Mouse (Mus musculus): Measurements from ENCODE around the gene 4930469K13Rik.

Gene 4930469K13Rik

DNA sequence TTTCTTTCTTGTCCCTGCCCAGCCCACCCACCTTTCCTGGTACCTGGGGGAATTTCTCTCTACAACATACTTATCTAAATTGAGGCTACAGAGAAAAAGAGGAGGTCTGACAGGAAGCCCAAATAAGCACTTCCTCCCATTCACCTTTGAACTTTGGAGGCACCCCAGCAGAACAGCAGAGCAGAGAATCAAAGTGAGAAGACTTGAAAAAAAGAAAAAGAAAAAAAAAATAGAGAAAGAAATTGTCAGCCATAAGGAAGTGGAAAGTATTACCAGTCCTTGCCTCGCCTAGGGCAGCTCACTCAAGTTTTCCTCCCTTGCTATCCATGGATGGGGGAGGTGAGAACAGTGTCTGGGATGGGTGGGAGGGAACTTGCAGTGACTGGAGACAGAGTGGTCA, 55.5 kb downstream of the 4930469K13Rik start:
- no peak for DNase-seq (ENCODE audit: low spot score in 2 of 2)

DNA sequence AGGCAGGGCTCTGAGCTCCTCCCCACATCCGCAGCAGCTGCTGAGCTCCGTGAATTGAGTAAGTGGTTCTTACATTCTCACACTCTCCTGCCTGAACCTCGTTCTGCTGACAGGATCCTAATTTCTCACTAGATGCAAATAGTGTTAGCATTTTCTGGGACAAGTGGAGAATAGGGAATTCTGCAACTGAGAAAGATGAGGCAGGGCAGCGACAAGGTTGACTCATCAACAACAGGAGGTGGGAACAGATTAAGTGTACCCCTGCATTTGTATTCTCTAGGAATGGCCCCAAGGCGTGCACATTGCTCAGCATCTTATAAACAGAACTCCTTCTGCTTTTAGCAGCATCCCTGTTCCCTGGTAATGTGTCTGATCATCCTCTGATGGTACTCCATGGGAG, 58.3 kb downstream of the 4930469K13Rik start:
- no peak for DNase-seq (ENCODE audit: low spot score in 2 of 2)

GRCm38 (mm10) chr11:34035909-34036658, 62.3 kb downstream of the 4930469K13Rik start:
- no peak for DNase-seq (ENCODE audit: low spot score in 2 of 2)

DNA sequence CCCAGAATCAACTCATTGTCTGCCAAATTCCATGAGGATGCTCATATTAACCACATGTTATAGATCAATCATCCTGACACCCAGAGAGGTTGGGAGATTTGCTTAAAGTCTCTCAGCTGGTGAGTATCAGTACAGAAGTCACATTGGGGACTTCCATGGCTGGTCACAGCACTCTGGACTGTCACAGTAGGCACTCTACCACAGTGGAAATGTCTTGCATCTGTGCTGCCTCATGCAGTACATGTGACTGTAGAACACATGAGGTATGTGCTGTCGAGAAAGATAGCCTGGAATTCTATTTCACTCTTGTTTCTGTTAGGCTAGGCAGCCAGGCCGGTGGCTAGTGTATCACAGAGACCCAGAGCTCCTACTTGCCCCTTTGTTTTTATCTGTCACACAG, 63.6 kb downstream of the 4930469K13Rik start:
- DNase-seq (ENCODE audit: low spot score in 2 of 2) = no peak

DNA sequence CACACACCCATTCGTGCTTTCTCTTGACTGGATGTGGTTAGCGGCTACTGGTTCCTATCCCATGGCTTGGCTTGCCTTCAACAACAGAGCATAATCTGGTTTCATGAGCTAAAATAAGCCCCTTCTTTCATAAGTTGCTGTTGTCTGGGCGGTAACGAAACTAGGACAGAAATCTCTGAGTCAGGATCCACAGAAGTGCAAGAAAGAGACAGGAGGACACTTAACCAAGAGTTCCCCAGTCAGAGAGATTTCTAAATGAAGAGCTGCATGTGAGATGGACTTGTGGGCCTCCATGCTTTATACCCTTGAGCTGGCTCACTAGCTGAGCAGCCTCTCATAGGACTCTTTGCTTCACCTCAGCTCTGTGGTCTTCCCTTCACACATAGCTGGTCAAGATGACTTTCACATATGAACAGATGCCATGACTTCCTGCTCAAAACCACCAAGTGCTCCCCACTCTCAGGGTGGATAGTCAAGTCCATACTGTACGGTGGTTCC, 64.3 kb downstream of the 4930469K13Rik start:
- peak; percentile 39 to 54 for DNase-seq (ENCODE audit: low spot score in 2 of 2)

GRCm38 (mm10) chr11:34031015-34031805, 67.1 kb downstream of the 4930469K13Rik start:
- peak; percentile 19 to 64 for DNase-seq (ENCODE audit: low spot score in 2 of 2)

GRCm38 (mm10) chr11:34029658-34030057, 68.7 kb downstream of the 4930469K13Rik start:
- no peak for DNase-seq (ENCODE audit: low spot score in 2 of 2)

GRCm38 (mm10) chr11:34025091-34025490, 73.3 kb downstream of the 4930469K13Rik start:
- DNase-seq (ENCODE audit: low spot score in 2 of 2) = no peak

GRCm38 (mm10) chr11:34012007-34012652, 86.2 kb downstream of the 4930469K13Rik start:
- DNase-seq (ENCODE audit: low spot score in 2 of 2) = peak in 1 of 2 experiments; percentile 19

DNA sequence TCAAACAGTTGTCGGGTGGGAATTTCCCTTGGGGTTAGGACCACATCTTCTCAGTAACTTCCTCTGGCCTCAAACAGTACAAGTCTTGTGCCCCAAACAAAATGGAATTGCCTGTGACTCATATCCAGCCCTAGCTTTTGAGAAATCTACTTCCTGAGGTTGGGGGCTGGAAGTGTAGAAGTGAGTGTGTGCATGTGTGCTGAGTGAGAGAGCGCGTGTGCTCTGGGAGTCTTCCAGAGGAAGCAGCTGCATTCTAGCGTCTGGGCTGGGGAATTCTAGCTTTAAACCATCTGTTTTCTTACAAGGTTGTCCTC, 87.5 kb downstream of the 4930469K13Rik start:
- DNase-seq (ENCODE audit: low spot score in 2 of 2) = peak; percentile 72 to 85

DNA sequence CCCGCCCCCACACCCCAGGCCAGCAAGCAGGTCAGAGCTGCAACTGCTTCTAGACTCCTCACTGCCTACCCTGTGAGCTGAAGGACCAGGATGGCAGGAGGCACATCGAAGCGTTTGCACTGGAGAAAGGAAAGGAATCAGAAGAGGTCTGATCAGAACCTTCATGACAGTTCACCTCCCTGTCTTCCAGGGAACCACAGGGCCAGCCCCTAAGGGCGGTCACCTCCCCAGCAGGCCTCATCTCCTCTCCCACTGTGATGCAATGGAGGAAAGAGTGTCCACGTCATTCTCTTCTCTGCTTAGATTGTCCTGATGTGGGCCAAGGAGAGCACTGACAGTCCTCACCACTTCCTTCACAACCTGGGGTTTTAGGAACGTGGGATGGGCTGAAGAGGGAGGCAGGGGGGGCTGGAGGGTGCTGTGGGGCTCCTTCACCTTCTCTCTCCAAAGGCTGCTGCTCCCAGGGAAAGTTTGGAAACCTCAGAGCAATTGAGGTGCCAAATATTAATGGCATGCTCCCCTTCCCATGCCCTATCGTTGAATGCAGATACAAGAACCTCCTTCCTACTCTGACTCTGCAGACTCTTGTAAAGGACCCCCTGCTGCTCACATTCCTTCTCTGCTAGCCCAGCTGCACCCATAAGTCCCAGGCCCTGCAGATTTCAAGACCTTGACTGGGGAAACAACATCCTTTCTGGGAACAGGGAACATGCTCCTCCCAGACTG, 88.1 kb downstream of the 4930469K13Rik start:
- peak in 1 of 2 experiments; percentile 21 for DNase-seq (ENCODE audit: low spot score in 2 of 2)

- DNase-seq (ENCODE audit: low spot score in 2 of 2) = no peak
These were observed 88.9 kb downstream of the 4930469K13Rik start for GRCm38 (mm10) chr11:34009316-34010087.

DNA sequence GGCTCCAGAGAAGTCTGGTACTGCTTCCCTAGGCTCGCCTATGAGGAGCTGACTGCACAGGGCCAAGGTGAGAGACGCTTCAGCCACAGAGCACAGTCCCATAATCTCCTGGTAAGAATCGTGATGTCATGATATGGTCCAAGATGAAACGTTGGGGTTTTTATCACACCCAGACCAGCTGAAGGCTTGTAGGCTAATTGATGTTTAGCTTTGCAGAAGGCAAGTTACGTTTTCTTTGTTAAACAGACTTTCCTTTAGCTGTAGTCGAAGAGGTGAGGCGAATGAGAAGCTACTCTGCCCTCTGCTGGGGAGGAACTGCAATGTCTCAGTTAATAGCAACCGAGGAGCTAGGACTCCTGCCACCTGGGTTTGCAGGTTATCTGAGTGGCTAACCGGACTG, 89.7 kb downstream of the 4930469K13Rik start:
- peak in 1 of 2 experiments; percentile 13 for DNase-seq (ENCODE audit: low spot score in 2 of 2)

GRCm38 (mm10) chr11:34008214-34008613, 90.1 kb downstream of the 4930469K13Rik start:
- peak in 1 of 2 experiments; percentile 15 for DNase-seq (ENCODE audit: low spot score in 2 of 2)

GRCm38 (mm10) chr11:34007616-34008015, 90.7 kb downstream of the 4930469K13Rik start:
- no peak for DNase-seq (ENCODE audit: low spot score in 2 of 2)

DNA sequence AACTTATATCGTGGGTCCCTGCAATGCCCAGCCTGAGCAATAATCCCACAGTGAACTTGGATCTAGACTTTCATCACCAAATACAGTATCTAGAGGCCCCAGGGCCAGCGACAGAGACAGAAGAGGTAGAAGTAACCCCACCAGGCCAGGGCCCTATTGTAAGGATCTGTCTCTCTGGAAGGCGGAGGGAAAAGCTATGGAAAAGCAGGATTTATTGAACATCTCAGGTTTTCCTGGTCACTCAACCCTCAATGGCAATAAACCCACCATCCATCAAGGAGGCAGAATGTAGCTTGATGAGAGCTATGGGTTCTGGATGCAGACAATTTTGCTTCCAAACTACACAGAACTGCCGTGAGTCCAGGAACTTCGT, 95.8 kb downstream of the 4930469K13Rik start:
- no peak for DNase-seq (ENCODE audit: low spot score in 2 of 2)

DNA sequence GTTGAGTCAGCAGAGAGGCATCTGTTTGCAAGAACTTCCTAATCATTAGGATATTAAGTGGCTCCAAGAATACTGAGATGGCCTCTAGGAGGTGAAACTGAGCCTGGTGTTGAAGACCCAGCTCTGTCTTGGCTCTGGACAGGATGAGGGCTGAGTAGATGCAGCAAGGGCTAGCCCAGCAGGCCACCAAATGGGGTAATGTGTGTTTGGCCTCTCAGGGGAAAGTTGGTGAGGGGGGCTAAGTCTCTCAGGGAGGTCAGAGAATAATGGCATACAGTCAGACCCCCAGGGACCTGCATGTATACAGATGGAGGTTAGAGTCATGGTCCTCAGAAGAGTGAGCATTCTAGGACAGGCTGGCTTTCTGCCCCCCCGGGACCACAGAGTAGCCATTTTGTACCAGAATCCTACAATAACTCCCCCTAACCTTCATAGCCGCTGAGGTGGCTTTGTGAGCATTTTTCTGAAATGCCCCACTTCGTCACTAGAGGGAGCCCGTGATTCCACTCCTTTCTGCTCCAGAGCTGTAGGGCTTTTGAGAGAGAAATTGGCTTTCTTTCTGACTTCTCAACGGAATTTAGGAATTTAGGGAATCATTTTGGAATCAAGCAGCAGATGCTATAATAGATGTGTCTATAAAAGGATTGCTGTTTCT, 96.3 kb downstream of the 4930469K13Rik start:
- DNase-seq (ENCODE audit: low spot score in 2 of 2) = peak in 1 of 2 experiments; percentile 38

- DNase-seq (ENCODE audit: low spot score in 2 of 2) = no peak
These were observed 97.9 kb downstream of the 4930469K13Rik start for GRCm38 (mm10) chr11:34000416-34000815.

- no peak for DNase-seq (ENCODE audit: low spot score in 2 of 2)
These were observed 100.1 kb downstream of the 4930469K13Rik start for GRCm38 (mm10) chr11:33998244-33998643.

DNA sequence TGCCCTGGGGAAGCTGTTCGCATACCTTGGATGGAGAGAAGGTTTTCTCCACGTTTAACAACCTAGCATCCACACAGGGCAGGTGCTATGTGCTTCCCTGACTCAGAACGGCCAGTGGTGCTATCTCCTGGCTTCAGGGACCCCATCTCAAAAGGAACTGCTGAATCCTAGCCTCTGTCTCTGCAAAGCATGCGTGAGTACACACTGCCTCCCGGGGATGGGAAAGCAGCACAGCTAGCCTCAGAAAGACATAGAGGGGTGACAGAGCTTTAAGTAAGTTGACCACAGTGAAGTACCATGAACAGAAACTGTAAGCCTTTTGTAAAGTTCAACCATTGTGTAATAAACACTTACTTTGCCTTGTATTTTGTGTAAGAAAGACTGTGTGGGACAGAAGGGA, 104.9 kb downstream of the 4930469K13Rik start:
- DNase-seq (ENCODE audit: low spot score in 2 of 2) = no peak

Data from heart, adult 9 months (tissue).